Mouse (Mus musculus) 416B (cell line): ENCODE measurements around the gene Nova2.

Experiments
- DNase-seq: peaks from one replicate; pipeline ENCODE4 v3.0.0; 2011; ENCODE audit warnings: low read depth

The Nova2 gene

DNA sequence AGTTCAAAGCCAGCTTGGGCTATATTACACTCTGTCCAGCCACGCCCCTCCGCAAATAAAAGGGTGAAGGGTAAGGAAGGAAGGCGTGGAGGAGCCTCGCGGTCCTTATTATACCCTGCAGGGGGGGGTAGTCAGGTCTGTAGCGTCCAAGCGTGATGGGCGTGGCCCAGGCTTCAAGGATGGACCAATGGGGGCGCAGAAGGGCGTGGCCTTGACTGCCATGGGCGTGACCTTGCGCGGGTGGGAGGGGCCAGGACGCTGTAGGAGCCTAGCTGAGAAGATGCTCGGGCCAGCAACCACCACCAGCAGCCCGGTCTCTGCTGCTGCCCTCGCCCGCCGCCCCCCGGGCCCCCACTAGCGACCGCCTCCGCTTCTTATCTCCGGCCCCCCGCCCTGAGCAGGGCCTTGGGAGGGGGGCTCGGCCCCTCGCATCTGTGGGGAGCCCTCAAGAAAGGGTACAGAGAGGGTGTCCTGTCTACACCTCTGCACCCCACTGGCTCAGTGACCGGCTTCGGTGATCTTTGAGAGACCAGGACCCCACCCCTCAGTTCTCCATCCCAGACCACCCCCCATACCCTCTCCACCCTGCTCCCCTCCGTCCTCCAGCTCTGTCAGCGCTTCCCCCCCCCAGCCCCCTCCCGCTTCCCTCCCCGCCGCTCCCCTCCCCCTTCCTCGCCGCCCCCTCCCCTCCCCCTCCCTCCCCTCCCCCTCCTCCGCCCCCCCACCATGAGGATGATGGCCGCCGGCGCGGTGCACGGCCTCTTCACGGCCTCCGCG, at the start of gene Nova2:
TSS of gene Nova2 (plus strand) at position 727 of the 777 bp plus-strand sequence.
- peak; percentile 36 for DNase-seq

DNA sequence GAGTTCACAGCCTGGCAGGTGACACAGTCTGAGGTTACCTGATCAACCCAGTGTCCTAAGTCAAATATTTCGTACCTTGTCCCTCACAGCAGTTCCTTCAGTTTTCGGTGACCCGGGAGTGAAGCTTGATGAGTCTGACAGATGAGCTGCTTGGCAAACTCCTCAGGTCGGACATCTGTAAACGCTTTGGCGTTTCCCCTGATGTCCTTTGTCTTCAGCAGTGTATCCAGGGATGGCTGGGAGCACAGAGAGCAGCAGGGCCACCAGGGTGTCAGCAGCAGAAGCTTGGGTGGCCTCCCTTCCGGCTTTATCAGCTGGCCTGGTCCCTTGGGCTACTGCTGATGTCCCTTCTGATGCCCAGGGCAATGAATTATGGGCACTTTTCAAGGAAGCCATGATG, 47.0 kb upstream of the Nova2 start:
- DNase-seq = no peak

DNA sequence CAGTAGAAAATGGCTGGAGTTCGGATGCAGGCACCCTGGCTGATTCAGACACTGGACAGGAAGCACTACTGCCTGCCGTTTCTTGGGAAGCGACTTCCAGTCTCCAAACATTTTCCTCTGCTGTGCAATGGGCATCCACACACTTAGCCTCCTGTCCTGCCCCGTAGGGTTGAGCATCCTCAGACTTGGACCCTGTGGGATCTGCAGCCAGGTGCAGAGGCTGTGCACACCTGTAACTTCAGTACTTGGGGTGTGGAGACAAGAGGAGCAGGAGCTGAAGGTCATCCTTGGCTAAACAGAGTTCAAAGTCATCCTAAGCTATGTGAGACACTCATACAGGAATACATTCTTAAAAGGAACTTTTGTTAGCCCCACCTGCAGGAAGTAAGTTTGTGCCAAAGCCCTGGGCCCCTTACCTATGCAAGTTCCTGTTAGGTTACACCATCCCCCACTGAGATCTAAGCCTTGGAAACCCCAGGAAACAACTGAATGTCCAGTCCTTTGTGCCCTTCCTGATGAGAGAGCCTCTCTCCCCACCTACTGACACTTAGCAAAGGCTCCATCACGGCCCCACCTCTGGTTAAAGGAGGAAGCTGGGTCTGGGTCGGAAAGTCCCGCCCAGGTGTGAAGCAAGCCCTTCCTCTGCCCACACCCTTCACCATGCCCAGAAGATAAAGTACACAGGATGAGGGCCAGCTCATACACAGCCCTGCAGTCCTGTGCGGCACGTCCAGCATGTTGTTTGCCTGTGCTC, 41.5 kb upstream of the Nova2 start:
- peak; percentile 81 for DNase-seq

DNA sequence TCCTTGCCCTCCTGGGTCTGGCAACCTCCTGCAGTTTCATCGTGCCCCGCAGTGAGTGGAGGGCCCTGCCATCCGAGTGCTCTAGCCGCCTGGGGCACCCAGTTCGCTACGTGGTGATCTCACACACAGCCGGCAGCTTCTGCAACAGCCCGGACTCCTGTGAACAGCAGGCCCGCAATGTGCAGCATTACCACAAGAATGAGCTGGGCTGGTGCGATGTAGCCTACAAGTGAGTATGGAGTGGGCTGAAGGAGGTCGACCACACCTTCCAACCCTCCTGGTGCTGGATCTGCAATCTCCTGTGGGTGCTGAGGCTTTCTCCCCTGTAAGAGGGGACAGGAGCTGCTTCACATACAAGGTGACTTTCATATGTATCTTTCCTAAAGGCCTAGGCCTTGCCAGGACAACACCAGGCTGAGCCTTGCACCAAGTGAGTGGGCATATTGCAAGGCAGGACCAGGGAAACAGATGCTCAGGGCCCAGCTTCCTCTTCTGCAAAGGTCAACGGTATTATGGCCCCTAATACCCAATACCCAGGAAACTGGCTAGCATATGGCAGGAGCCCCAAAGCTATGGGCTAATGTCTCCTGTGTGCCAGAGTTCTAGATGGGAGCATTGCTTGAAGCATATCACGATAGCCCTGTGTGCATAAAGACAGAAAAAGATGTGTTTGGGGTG, 40.8 kb upstream of the Nova2 start:
- DNase-seq = peak; percentile 75

DNA sequence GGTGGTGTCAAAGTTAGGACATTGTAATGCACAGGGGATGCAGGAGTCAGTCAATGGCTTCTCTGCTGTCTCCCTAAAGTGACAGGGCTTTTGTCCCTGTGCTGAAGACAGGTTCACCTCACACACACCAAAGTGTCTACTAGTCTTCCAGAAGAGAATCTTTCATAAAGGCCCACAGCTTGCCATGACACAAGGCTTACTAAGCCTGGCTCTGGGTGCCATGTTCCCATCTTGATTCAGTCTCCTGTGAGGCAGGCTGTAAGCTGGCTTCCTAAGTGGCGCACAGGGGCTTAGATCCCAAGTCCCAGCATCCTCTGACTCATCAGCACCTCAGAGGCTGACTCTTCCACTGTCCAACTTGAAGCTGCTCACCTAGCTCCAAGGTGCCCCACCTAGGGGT, 38.7 kb upstream of the Nova2 start:
- no peak for DNase-seq

DNA sequence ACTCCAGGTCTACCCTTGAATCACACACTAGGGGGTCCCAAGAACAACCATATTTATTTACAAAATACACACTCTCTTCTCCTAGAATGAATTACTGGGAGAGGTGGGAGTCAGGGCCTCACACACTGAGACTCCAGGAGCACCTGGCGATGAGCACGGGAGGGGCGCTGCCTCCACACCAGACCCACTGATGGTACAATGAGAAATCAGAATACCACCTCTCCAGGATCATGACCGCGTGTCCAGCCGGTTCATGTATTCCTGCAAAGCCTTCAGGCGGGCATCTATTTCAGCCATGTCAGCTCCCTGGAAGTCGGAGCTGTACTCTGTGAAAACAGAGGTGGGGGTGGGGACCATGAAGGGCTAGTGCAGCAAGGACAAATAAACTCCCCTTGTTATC, 34.8 kb upstream of the Nova2 start:
- DNase-seq = no peak

DNA sequence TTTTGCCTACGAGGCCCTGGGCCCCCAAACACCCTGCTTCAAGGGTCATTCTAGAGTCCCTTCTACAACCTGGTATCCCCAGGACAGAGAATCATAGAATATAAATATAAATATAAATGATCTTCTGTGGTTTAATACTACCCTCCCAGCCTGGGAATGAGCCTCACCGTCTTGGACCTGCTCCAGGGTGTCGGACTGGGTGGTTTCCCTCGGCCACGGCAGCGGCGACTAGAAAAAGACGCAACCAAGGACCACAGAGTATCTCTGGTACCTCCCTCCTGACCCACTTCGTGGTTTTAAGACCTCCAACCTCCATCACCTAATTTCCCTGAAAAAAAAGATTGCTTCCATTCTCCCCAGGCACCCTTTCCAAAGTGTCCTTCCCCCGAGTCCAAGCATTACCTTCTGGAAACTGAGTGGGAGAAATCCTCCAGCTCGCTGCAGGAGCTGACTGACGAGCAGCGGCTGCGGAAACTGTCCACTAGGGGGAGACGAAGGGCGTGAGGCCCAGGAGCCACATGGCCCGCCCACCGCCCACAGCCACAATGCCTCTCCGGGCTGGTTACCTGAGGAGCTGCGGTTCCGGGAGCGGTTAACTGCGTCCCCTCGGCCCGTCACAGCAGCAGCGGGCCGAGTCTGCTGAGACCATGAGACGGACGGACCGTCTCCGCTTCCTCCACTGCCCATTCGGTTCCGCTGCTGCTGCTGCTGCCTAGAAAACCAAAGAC, 33.7 kb upstream of the Nova2 start:
- DNase-seq = peak; percentile 74

DNA sequence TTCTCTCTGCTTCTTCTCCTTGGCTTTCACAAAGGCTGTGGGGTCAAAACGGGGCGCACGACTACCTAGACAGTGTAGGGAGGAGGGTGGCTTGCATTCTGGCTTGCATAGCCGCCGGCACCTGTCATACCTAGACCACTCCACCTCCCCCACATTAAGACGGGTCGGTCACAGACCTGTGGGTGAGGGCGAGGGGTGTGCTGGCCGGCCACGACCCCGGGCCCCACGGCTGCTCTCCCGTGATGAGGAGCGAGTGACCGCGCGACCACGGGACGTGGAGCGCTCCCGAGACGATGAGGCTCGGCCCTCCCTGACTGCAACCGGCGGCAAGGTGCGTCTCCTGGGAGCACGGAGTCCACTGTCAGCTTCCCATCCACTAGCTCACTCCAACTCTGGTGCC, 32.7 kb upstream of the Nova2 start:
- no peak for DNase-seq

DNA sequence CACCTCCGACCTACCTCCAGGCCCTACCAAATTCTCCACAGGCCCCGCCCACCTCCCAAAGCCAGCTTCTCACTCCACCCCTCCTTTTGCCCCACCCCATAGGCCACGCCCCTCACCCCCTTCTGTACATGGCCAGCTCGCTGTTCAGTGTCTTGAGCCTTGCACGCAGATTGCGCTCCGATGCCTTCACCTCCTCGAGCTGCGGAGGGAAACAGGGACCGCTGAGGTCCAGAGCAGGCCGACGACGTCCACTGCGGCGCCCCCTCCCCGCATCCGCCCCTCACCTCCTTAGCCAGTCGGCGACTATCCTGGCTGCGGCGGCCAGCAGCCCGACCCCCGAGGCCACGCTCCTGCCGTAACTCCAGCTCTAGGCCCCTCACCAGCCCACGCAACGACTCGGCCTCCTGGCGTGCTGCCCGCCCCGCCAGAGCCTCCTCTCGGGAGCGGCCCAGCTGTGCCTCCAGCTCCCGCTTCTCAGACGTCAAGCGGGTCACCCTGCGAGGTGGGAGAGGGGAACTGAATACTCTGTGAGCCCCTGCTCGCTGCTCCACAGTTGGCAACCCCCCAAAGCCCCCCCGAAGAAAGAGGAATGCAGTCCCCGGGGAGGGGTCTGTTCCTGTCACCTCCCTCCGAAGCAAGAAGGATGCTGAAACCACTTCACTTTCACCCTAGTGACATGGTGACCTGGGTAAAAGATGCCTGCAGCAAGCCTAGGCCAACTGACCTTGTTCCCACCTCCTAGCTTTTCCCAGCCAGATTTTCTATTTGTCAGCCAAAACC, 31.8 kb upstream of the Nova2 start:
- DNase-seq = no peak

DNA sequence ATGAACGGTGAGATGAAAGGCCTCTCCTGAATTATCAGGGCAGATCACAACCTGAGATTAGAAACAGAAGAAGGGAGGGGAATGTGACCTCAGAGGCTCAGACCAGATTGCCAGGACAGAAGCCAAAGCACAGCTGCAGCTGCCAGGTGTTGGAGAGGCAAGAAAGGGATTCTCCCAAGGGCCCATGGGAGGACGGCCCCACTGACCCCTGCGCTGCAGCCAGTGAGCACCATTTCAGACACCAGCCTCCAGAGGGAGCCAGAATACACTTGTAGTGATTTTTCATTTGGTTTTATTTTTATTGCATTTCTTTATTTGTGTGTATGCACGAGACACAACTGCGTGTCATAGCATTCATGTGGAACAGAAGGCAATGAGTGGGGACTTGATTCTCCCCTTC, 29.2 kb upstream of the Nova2 start:
- DNase-seq = peak; percentile 32

DNA sequence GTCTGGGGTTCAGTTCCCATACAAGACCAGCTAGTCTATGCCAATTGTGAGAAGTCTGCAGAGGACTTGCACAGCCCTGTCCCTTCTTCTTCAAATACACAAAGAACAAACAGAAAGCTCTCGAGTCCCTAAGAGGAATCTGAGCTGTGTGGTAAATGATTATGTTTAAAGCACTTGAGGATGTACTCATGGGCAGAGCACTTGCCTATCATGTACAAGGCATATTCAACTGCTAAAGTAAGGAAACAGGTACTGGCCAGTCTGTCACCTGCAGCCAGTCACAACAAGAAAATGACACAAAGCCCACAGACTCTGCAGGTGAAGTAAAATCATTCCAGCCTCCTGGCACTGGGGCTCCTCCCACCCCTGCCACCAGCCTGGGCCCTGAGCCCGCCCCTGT, 25.2 kb upstream of the Nova2 start:
- DNase-seq = no peak

DNA sequence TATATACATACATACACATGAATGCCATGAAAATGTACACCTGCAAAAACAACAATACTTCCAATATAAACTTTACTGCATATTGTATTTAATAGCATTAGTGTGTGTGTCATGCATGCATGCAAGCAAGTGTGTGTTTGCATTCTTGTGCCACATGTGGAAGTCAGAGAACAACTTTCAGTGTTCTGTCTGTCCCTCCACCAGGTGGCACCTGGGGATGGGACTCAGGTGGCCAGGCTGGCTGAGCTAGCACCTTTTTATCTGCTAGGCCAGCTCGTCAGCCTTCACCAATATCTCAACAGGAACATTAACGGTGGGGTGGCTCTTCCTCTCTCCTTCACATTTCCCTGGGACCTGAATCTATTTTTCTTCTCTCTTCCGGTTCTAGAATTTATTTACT, 23.2 kb upstream of the Nova2 start:
- DNase-seq = no peak

DNA sequence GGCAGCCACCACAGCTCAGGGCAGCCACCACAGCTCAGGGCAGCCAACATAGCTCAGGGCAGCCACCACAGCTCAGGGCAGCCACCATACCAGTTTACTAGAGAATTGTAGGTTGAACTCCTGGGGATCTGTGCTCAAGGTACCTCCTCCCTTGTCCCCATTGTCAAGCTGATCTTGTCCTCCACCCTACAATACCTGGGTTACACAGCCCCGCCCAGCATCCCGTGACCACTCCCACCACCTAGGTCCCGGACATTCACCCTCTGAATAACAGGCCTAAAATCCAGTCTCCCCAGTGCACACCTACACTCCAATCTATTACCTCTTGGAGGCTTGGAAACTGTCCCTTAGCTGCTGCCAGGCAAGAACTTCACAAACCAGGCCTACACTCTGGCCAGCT, 20.7 kb upstream of the Nova2 start:
- DNase-seq = no peak

DNA sequence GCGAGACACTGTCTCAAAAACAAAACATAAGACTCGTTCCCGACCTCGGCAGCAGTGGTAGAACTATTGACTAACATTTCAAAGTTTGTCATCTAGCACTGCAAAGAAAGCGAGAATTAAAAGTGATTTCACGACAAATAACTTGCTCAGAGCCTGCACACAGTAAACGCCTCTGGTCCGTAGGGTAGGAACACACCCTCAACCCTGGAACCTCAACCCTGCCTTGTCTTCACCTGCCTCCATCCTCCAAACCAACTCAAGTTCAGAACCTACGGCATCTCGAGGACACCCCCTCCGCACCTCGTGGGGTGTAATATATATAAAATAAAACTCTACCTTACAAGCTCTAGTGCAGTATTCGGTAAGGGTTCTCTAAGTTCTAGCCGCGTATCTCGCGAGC, 15.9 kb upstream of the Nova2 start:
- no peak for DNase-seq

DNA sequence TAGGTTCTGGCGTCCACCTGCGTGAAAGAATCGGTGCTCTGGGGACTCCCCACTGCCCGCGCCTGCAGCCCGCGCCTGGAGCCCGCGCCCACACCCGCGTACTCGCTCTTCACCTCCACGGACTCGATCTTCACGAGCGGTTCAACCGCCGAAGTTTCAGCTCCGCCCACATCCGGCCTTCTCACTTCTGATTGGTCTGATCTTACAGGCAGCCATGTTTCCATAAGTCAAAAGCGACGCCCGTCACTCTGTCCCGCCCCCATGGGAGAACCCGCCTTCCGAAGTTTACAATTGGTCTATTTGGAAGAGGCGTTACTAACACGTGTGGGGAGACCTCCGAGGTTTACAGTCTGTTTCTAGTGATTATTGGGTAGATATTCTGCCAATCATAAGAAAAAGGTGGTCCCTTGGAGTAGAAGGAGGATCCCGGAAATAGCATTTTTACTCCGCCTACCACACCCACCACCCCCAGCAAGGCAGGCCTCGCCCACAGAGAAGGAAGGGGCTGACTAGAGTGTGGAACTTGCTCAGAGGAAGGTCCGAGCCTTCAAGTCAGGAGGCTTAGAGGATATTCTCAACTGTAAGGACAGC, 15.4 kb upstream of the Nova2 start, which contains the start of gene Ccdc61:
TSS of gene Ccdc61 (minus strand) at position 175 of the 591 bp plus-strand sequence.
- peak; percentile 100 for DNase-seq

DNA sequence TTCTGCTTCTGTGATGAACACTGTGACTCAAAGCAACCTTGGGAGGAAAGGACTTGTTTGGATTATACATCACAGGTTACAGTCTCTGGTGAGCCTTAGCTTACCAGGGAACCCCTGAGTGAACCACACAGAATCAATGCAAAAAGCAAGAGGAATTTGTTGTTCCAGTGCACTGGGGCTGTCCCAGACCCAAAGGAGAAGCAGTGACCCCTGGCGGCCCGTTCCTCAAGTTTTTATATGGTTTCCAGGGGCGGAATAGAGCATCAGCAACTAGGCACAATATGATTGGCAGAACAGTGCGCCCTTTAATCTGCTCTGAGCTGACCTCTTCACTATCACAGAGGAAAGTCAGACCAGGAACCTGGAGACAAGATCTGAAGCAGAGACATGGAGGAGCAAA, 9.4 kb upstream of the Nova2 start:
- peak; percentile 51 for DNase-seq

DNA sequence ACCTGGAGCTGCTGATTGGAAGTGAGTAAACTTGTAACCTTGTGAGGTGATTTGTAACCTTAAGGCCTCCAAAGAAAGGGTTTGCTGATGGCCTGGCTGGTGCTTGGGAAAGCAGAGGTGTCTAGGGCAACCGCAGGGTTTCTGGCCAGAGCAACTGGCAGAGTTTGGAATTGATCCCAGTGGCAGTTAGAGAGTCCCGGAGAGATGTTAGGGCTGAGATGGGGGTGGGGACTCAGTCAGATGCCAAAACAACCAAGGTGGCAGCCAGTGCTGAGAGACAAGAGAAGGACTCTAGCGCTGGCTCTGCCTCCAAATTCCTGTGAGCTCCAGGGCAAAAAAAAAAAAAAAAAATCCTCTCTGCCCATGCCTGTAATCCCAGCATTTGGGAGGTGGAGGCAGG, 7.8 kb upstream of the Nova2 start:
- DNase-seq = no peak

DNA sequence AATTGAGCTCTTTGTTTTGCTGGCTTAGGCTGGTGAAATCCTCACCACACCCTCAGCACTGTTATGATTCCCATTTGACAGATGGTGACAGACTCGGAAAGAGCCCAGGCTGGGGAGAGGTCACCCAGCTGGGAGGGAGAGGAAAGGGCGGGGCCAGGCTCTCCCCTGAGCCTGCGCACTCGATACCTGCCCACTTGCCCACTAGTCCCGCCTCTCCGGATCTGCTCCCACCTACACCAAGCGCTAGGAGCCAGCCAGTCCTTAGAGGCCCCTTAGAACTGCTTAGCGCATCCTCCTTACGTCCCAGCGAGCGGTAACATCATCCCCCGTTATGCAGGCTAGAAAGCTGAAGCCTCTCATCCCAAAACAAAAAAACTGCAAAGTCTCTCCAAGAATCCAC, 4.6 kb upstream of the Nova2 start:
- peak; percentile 56 for DNase-seq

DNA sequence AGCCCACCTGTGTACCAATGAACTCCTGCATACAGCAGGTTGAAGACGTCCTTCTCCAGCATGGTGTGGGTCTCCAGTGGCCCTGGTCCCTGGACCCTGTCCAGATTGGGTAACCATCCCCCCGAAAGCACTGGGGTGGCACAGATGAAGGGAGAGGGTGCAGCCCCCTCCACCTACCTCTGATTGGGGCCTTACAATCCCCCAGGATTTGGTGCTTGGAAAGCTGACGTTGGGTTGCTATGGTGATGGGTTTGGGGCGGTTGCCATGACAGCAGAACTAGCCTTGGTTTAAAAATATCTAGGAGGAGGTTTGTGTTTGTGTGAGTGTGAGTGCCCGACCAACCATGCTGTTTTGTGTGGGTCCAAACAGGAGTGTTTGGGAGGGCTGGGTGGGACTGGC, 2.9 kb upstream of the Nova2 start:
- DNase-seq = no peak

DNA sequence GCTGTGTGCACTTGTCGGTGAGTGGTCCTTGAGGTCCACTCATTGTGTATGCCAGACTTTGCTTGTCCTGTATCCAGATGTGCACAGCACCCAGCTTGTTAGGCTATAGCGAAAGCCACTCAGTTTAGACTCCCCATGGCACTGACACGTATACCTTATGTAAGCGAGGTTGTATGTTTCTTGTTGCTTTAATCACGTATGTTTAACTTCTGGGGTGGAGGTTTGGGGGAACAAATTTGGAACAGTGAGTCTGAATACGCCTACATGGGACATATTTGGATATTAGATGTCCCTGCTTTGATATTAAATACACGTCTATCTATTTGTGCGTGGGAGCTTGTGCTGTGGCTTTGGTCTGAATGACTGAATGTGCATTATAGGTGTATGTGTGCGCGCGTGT, 2.4 kb upstream of the Nova2 start:
- no peak for DNase-seq

DNA sequence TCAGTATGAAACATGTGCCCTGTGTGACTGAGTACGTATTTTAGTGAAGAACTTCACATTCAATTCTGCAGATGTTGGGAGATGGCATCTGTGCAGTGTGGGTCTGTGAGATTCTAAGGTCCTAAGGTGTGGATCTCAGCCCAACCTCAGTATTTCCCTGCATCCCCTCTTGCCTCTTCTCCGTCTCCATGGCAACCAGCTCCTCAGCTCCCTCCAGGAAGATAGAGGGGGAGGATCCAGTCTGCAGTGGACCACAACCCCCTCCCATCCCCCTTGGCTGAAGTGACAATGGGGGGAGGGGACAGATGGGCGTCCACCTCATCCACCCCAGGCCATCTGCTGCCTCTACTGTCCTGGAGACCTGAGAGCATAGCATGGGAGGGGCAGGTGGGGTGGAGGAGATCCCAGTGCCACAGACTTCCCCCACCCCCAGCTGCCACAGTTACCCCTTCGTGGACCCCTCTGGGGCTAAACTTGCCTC, 1.9 kb upstream of the Nova2 start:
- no peak for DNase-seq
